Comparison of ENCODE assay signal across 10 mouse cellular contexts in genomic region chr10:126641792-126642289, GRCm38 (mm10).
DNase-seq lines count a peak whose midpoint lies in the region; ATAC-seq and TF ChIP-seq lines count a peak whose summit lies in the region.
"Had no signal": no experiment of that assay in that cellular context is flagged by ENCODE, and none has a peak within 500 bp of the region (broad histone marks: within the 10 kb centered on the region; RNA-seq: fewer than 3 reads in every experiment).

No protein-coding gene starts in this region.

- peak overlapping the region; percentile 6; the same call in 1 of the 2 replicates for H3K4me2 ChIP-seq in forebrain, embryonic 13.5 days
- H3K4me2 ChIP-seq in forebrain, embryonic 11.5 days (ENCODE audit: low read depth, low read length, severe bottlenecking), result no peak overlapping the region
- H3K4me2 ChIP-seq in midbrain, embryonic 11.5 days, result no peak overlapping the region

- peak overlapping the region; percentile 10; the same call in 1 of the 2 replicates for H3K27ac ChIP-seq in forebrain, embryonic 13.5 days
- no peak overlapping the region for H3K27ac ChIP-seq in forebrain, embryonic 11.5 days (ENCODE audit: low read depth, low read length)
- no peak overlapping the region for H3K27ac ChIP-seq in heart, embryonic 10.5 days
- H3K27ac ChIP-seq in midbrain, embryonic 11.5 days (ENCODE audit: low read depth, low read length), result no peak overlapping the region
- H3K27ac ChIP-seq in layer of hippocampus, adult 2 months, result no peak overlapping the region
- H3K27ac ChIP-seq: macrophage had no signal

- ATAC-seq in forebrain, embryonic 13.5 days, result peak; percentile 50; the same call in 1 of the 2 replicates
- ATAC-seq in forebrain, embryonic 11.5 days (replicated peaks; ENCODE audit: low FRiP score), result no peak
- ATAC-seq in midbrain, embryonic 11.5 days (ENCODE audit: low FRiP score), result 0 out of 2 replicates have a peak, but pooled peaks have one; percentile 48
- ATAC-seq in megakaryocyte-erythroid progenitor cell, adult 5-6 weeks (replicated peaks; ENCODE audit: low FRiP score, low TSS enrichment, poor library complexity, severe bottlenecking), result no peak
- ATAC-seq: CD4-positive, CD25-positive, alpha-beta regulatory T cell, adult 4 months had no signal

- H3K9ac ChIP-seq in forebrain, embryonic 13.5 days, result no peak overlapping the region
- no peak overlapping the region; the same call in 1 of the 2 replicates for H3K9ac ChIP-seq in forebrain, embryonic 11.5 days (ENCODE audit: low read length)
- peak overlapping the region; percentile 20; the same call in 1 of the 2 replicates for H3K9ac ChIP-seq in midbrain, embryonic 11.5 days (ENCODE audit: low read length)

- TF ChIP-seq POLR2A in brain, embryonic 14.5 days (IDR thresholded peaks at IDR 0.05; ENCODE audit: borderline replicate concordance, extremely low read depth, insufficient read depth, insufficient read length, poor library complexity, severe bottlenecking), result no peak

- 23% methylated on average over 9 of the region's 9 CpGs for WGBS in forebrain, embryonic 13.5 days
- 32% methylated on average over 9 of the region's 9 CpGs for WGBS in forebrain, embryonic 11.5 days
- WGBS in heart, embryonic 10.5 days, result 14% methylated on average over 9 of the region's 9 CpGs
- 16% methylated on average over 9 of the region's 9 CpGs for WGBS in midbrain, embryonic 11.5 days

- no peaks in the 10 kb centered on the region for H3K27me3 ChIP-seq in forebrain, embryonic 13.5 days
- H3K27me3 ChIP-seq in forebrain, embryonic 11.5 days (ENCODE audit: control insufficient read depth, insufficient read depth, low read length), result no peaks in the 10 kb centered on the region
- H3K27me3 ChIP-seq in heart, embryonic 10.5 days (ENCODE audit: insufficient read depth, poor library complexity, severe bottlenecking), result no peaks in the 10 kb centered on the region
- H3K27me3 ChIP-seq in midbrain, embryonic 11.5 days (ENCODE audit: control insufficient read depth, insufficient read depth, low read length), result no peaks in the 10 kb centered on the region

- H3K9me3 ChIP-seq in forebrain, embryonic 13.5 days (replicated peaks), result no peaks in the 10 kb centered on the region
- no peaks in the 10 kb centered on the region for H3K9me3 ChIP-seq in forebrain, embryonic 11.5 days (ENCODE audit: control insufficient read depth, low read length)
- H3K9me3 ChIP-seq in heart, embryonic 10.5 days, result no peaks in the 10 kb centered on the region
- H3K9me3 ChIP-seq in midbrain, embryonic 11.5 days (ENCODE audit: control insufficient read depth, low read length), result no peaks in the 10 kb centered on the region

- no peak for TF ChIP-seq CTCF in brain, embryonic 14.5 days (IDR thresholded peaks at IDR 0.05; ENCODE audit: borderline replicate concordance, extremely low read depth, insufficient read depth, insufficient read length)
- TF ChIP-seq CTCF in layer of hippocampus, adult 2 months (conservative IDR thresholded peaks at IDR 0.05), result no peak

- H3K36me3 ChIP-seq in forebrain, embryonic 13.5 days (ENCODE audit: poor library complexity, severe bottlenecking), result no peaks in the 10 kb centered on the region
- H3K36me3 ChIP-seq in forebrain, embryonic 11.5 days (ENCODE audit: control insufficient read depth, insufficient read depth, low read length), result no peaks in the 10 kb centered on the region
- no peaks in the 10 kb centered on the region for H3K36me3 ChIP-seq in heart, embryonic 10.5 days
- no peaks in the 10 kb centered on the region for H3K36me3 ChIP-seq in midbrain, embryonic 11.5 days (ENCODE audit: control insufficient read depth, insufficient read depth, low read length)

- H3K4me3 ChIP-seq in forebrain, embryonic 13.5 days, result no peak overlapping the region
- no peak overlapping the region for H3K4me3 ChIP-seq in forebrain, embryonic 11.5 days (ENCODE audit: low read depth, low read length)
- H3K4me3 ChIP-seq in heart, embryonic 10.5 days, result peak overlapping the region; percentile 29; the same call in 1 of the 2 replicates
- no peak overlapping the region for H3K4me3 ChIP-seq in midbrain, embryonic 11.5 days (ENCODE audit: low read depth, low read length)
- no peak overlapping the region for H3K4me3 ChIP-seq in layer of hippocampus, adult 2 months

- no peak for DNase-seq in forebrain, embryonic 11.5 days (ENCODE audit: low spot score)
- DNase-seq in brain, embryonic 14.5 days (ENCODE audit: low read depth), result peak; percentile 68
- no peak for DNase-seq in heart, embryonic 10.5 days (ENCODE audit: low spot score)
- peak; percentile 86 for DNase-seq in midbrain, embryonic 11.5 days (ENCODE audit: low spot score, missing footprints)
- DNase-seq in layer of hippocampus, adult 2 months (ENCODE audit: low spot score in 2 of 2), result no peak
- no peak for DNase-seq in thymus, postnatal 14 days

- peaks cover 13% of the 10 kb centered on the region for H3K4me1 ChIP-seq in forebrain, embryonic 13.5 days
- peaks cover 4% of the 10 kb centered on the region; the same call in 1 of the 2 replicates for H3K4me1 ChIP-seq in forebrain, embryonic 11.5 days (replicated peaks; ENCODE audit: control insufficient read depth, insufficient read depth, low read length)
- peaks cover 9% of the 10 kb centered on the region for H3K4me1 ChIP-seq in heart, embryonic 10.5 days
- H3K4me1 ChIP-seq in midbrain, embryonic 11.5 days (ENCODE audit: control insufficient read depth, insufficient read depth, low read length), result peaks cover 10% of the 10 kb centered on the region

Comparison
In these comparisons a context has a peak if more than half of its experiments do, and no peak if none do; other contexts are left out.
1. ATAC-seq: peak in forebrain, embryonic 13.5 days (single experiment) and midbrain, embryonic 11.5 days (single experiment); none in forebrain, embryonic 11.5 days (single experiment) and megakaryocyte-erythroid progenitor cell, adult 5-6 weeks (single experiment).
2. DNase-seq: peak in brain, embryonic 14.5 days (single experiment) and midbrain, embryonic 11.5 days (single experiment); none in forebrain, embryonic 11.5 days (single experiment), heart, embryonic 10.5 days (single experiment), layer of hippocampus, adult 2 months (0 of 2) and thymus, postnatal 14 days (single experiment).